Mouse (Mus musculus): ENCODE measurements around the gene Ing5. TPM values are rescaled to one million over a fixed set of nuclear protein-coding genes. Genes with fewer than 3 reads are reported as not detected.
A peak's percentile ranks its signal among the peaks of the same experiment; 100 is the strongest.

Ing5 gene
- polyA plus RNA-seq, 1 experiment from 2014 or later = 10.4 TPM

GRCm38 (mm10) chr1:93804818-93805217 lies 1.1 kb downstream of the Ing5 start:
- WGBS = 68% methylated on average over 4 of the region's 4 CpGs
- H3K4me3 ChIP-seq (ENCODE audit: low read depth, low read length) = peak overlapping the region; percentile 75; the same call in 1 of the 2 replicates
- H3K4me2 ChIP-seq (replicated peaks; ENCODE audit: low read depth) = peak overlapping the region; percentile 83
- DNase-seq (ENCODE audit: low spot score) (no peak), ATAC-seq (ENCODE audit: low FRiP score, low TSS enrichment) (no peak)
- no peaks in the 10 kb centered on the region for H3K27me3 ChIP-seq (ENCODE audit: control insufficient read depth, insufficient read depth, low read length)
- H3K36me3 ChIP-seq (ENCODE audit: control insufficient read depth, insufficient read depth, low read length) = peaks cover 7% of the 10 kb centered on the region
- H3K27ac ChIP-seq (replicated peaks) = no peak overlapping the region
- H3K4me1 ChIP-seq (replicated peaks; ENCODE audit: control insufficient read depth, insufficient read depth) = peaks cover 7% of the 10 kb centered on the region; the same call in 1 of the 2 replicates
- no peak overlapping the region for H3K9ac ChIP-seq (ENCODE audit: low read length)
- no peaks in the 10 kb centered on the region for H3K9me3 ChIP-seq (ENCODE audit: control insufficient read depth, low read length)
- no peak for TF ChIP-seq EP300 (optimal IDR thresholded peaks at IDR 0.05)

- peaks cover 7% of the 10 kb centered on the region for H3K36me3 ChIP-seq (ENCODE audit: control insufficient read depth, insufficient read depth, low read length)
- TF ChIP-seq CTCF (IDR thresholded peaks at IDR 0.05; ENCODE audit: low read depth) = no peak
- TF ChIP-seq EP300 (optimal IDR thresholded peaks at IDR 0.05) = no peak
- no peak overlapping the region; the same call in 1 of the 2 replicates for H3K4me2 ChIP-seq (replicated peaks; ENCODE audit: low read depth)
- no peak overlapping the region for H3K27ac ChIP-seq (replicated peaks)
- no peak for DNase-seq (ENCODE audit: low spot score)
- H3K9me3 ChIP-seq (ENCODE audit: control insufficient read depth, low read length) = no peaks in the 10 kb centered on the region
- no peak for ATAC-seq (ENCODE audit: low FRiP score, low TSS enrichment)
- 63% methylated on average over 5 of the region's 5 CpGs for WGBS
- H3K4me3 ChIP-seq (ENCODE audit: low read depth, low read length) = no peak overlapping the region
- peaks cover 7% of the 10 kb centered on the region; the same call in 1 of the 2 replicates for H3K4me1 ChIP-seq (replicated peaks; ENCODE audit: control insufficient read depth, insufficient read depth)
- H3K9ac ChIP-seq (ENCODE audit: low read length) = 0 out of 2 replicates have a peak overlapping the region, but pooled peaks have one; percentile 2
- H3K27me3 ChIP-seq (ENCODE audit: control insufficient read depth, insufficient read depth, low read length) = no peaks in the 10 kb centered on the region
These were observed 1.6 kb downstream of the Ing5 start for GRCm38 (mm10) chr1:93805221-93805951.

GRCm38 (mm10) chr1:93808871-93809270 lies 5.1 kb downstream of the Ing5 start:
- Histone ChIP-seq H3K4me2 (replicated peaks; ENCODE audit: low read depth) (no peak overlapping the region), H3K27ac (replicated peaks) (no peak overlapping the region), H3K4me1 (replicated peaks; ENCODE audit: control insufficient read depth, insufficient read depth) (peaks cover 7% of the 10 kb centered on the region; the same call in 1 of the 2 replicates), H3K4me3 (ENCODE audit: low read depth, low read length) (no peak overlapping the region), H3K36me3 (ENCODE audit: control insufficient read depth, insufficient read depth, low read length) (peaks cover 27% of the 10 kb centered on the region), H3K9me3 (ENCODE audit: control insufficient read depth, low read length) (no peaks in the 10 kb centered on the region), H3K9ac (ENCODE audit: low read length) (no peak overlapping the region), H3K27me3 (ENCODE audit: control insufficient read depth, insufficient read depth, low read length) (no peaks in the 10 kb centered on the region)
- WGBS = 72% methylated on average over 4 of the region's 4 CpGs
- TF ChIP-seq EP300 (optimal IDR thresholded peaks at IDR 0.05) = no peak
- no peak for TF ChIP-seq CTCF (IDR thresholded peaks at IDR 0.05; ENCODE audit: low read depth)
- ATAC-seq (ENCODE audit: low FRiP score, low TSS enrichment) (no peak), DNase-seq (ENCODE audit: low spot score) (no peak)

GRCm38 (mm10) chr1:93810011-93810410 lies 6.2 kb downstream of the Ing5 start:
- Histone ChIP-seq H3K27me3 (ENCODE audit: control insufficient read depth, insufficient read depth, low read length) (no peaks in the 10 kb centered on the region), H3K4me2 (replicated peaks; ENCODE audit: low read depth) (no peak overlapping the region), H3K36me3 (ENCODE audit: control insufficient read depth, insufficient read depth, low read length) (peaks cover 35% of the 10 kb centered on the region), H3K9ac (ENCODE audit: low read length) (no peak overlapping the region), H3K4me3 (ENCODE audit: low read depth, low read length) (no peak overlapping the region), H3K4me1 (replicated peaks; ENCODE audit: control insufficient read depth, insufficient read depth) (peaks cover 3% of the 10 kb centered on the region; the same call in 1 of the 2 replicates), H3K9me3 (ENCODE audit: control insufficient read depth, low read length) (no peaks in the 10 kb centered on the region), H3K27ac (replicated peaks) (no peak overlapping the region)
- no peak for ATAC-seq (ENCODE audit: low FRiP score, low TSS enrichment)
- no peak for DNase-seq (ENCODE audit: low spot score)
- TF ChIP-seq EP300 (optimal IDR thresholded peaks at IDR 0.05) = no peak
- no peak for TF ChIP-seq CTCF (IDR thresholded peaks at IDR 0.05; ENCODE audit: low read depth)
- WGBS = 96% methylated on average over 3 of the region's 3 CpGs

GRCm38 (mm10) chr1:93811495-93812039 lies 7.8 kb downstream of the Ing5 start:
- Histone ChIP-seq H3K27ac (replicated peaks) (no peak overlapping the region), H3K4me1 (replicated peaks; ENCODE audit: control insufficient read depth, insufficient read depth) (no peaks in the 10 kb centered on the region), H3K27me3 (ENCODE audit: control insufficient read depth, insufficient read depth, low read length) (no peaks in the 10 kb centered on the region), H3K9ac (ENCODE audit: low read length) (no peak overlapping the region), H3K9me3 (ENCODE audit: control insufficient read depth, low read length) (no peaks in the 10 kb centered on the region), H3K4me3 (ENCODE audit: low read depth, low read length) (no peak overlapping the region), H3K36me3 (ENCODE audit: control insufficient read depth, insufficient read depth, low read length) (peaks cover 47% of the 10 kb centered on the region), H3K4me2 (replicated peaks; ENCODE audit: low read depth) (no peak overlapping the region)
- ATAC-seq (ENCODE audit: low FRiP score, low TSS enrichment) (no peak), DNase-seq (ENCODE audit: low spot score) (no peak)
- no peak for TF ChIP-seq CTCF (IDR thresholded peaks at IDR 0.05; ENCODE audit: low read depth)
- TF ChIP-seq EP300 (optimal IDR thresholded peaks at IDR 0.05) = no peak
- 80% methylated on average over 8 of the region's 8 CpGs for WGBS

Data from stomach, postnatal 0 days (tissue).